Mouse (Mus musculus) midbrain, postnatal 0 days (tissue): ENCODE measurements at regions not wholly inside any gene's neighbourhood (a gene's known extent, or its start where the extent isn't known, plus 50 kb on each side); places are given as distances from the start of the nearest gene placed in this dataset.

Source experiments
- ATAC-seq: fragments of 200-750 bp; cut with Nextera tagmentation; 2 replicates; pipeline ENCODE4 v1.8.0; 2017; ENCODE audit warnings: moderate number of reproducible peaks, mild to moderate bottlenecking, moderate TSS enrichment, moderate library complexity; ENCODE audit not compliant: low FRiP score
- DNase-seq: peaks from one replicate; pipeline ENCODE4 v3.0.0-alpha.2; 2015; ENCODE audit warnings: low spot score
- H3K27ac ChIP-seq: fragments of 300-500 bp; sonication (generic); 2 replicates; pipeline ENCODE4 v1.5.1; 2014; ENCODE audit warnings: low read depth, mild to moderate bottlenecking, low read length, mixed read lengths
- H3K27me3 ChIP-seq: fragments of 300-500 bp; sonication (generic); 2 replicates; pipeline ENCODE4 v1.6.1; 2014; ENCODE audit warnings: low read length, control low read depth, mixed read lengths; ENCODE audit not compliant: insufficient read depth
- H3K36me3 ChIP-seq: fragments of 300-500 bp; sonication (generic); 2 replicates; pipeline ENCODE4 v1.6.1; 2014; ENCODE audit warnings: low read length, control low read depth, mixed read lengths; ENCODE audit not compliant: insufficient read depth
- H3K4me1 ChIP-seq: fragments of 300-500 bp; sonication (generic); 2 replicates; pipeline ENCODE4 v1.6.1; 2014; ENCODE audit warnings: mild to moderate bottlenecking, control low read depth, antibody characterized with exemption, low read length, mixed read lengths; ENCODE audit not compliant: insufficient read depth
- H3K4me2 ChIP-seq: fragments of 300-500 bp; sonication (generic); 2 replicates; pipeline ENCODE4 v1.6.1; 2014; ENCODE audit warnings: low read depth, mild to moderate bottlenecking, low read length, mixed read lengths; ENCODE audit not compliant: poor library complexity, severe bottlenecking
- H3K4me3 ChIP-seq: fragments of 300-500 bp; sonication (generic); 2 replicates; pipeline ENCODE4 v1.5.1; 2014; ENCODE audit warnings: low read depth, mild to moderate bottlenecking, low read length, moderate library complexity
- H3K9ac ChIP-seq: fragments of 300-500 bp; sonication (generic); replicated peaks from 2 replicates; pipeline ENCODE4 v1.6.1; 2014; ENCODE audit warnings: mild to moderate bottlenecking, low read length, moderate library complexity, mixed read lengths; ENCODE audit not compliant: poor library complexity, severe bottlenecking
- H3K9me3 ChIP-seq: fragments of 300-500 bp; sonication (generic); 2 replicates; pipeline ENCODE4 v1.6.1; 2016; ENCODE audit warnings: low read length, control low read depth
- CTCF ChIP-seq: IDR thresholded peaks from 2 replicates; pipeline ENCODE4 v1.5.1; 2016; ENCODE audit warnings: antibody characterized with exemption, mild to moderate bottlenecking
- WGBS: fragments of 180-500 bp; shearing (Covaris S2); extraction: QIAGEN DNeasy Blood & Tissue Kit; methylation state at CpG from one replicate; pipeline ENCODE4 v1.1.7; 2014; 5-methylcytosine and 5-hydroxymethylcytosine counted together

DNA sequence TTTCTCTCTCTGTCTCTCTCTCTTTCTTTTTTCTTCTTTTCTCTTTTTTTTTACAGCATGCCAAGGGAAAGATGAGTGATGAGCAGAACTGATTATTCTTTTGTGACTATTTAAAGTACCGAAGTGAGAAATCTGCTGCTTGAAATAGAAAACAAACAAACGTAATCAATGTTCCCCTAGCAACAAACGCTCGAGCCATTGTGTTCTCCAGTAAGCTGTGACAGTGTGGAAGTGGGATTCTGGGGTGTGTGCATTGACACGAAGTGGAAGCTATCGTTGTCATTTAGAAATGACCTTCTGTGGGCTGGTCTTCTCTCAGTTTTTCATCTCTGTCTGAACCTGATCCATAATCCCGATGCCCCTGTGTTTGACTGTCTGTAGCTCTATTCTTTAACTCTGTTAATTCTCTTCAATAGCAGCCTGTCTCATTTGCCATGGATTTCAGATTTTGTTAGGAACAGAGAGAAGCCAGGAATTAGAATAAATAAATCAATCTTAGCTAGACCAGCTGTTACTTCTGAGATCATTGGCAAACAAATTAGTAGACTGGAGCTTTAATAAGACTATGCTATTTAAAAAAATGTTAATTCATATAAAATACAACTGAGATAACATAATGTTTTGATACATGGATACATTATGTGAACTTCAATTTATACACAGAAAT lies 207.5 kb upstream of the Kcnj3 start:
- Histone ChIP-seq H3K9ac (no peak overlapping the region), H3K27me3 (no peaks in the 10 kb centered on the region), H3K4me2 (no peak overlapping the region), H3K4me1 (no peaks in the 10 kb centered on the region), H3K36me3 (no peaks in the 10 kb centered on the region), H3K4me3 (no peak overlapping the region), H3K9me3 (no peaks in the 10 kb centered on the region), H3K27ac (no peak overlapping the region)
- TF ChIP-seq CTCF = no peak
- WGBS = 33% methylated on average over 7 of the region's 7 CpGs
- DNase-seq (peak; percentile 23), ATAC-seq (no peak)

DNA sequence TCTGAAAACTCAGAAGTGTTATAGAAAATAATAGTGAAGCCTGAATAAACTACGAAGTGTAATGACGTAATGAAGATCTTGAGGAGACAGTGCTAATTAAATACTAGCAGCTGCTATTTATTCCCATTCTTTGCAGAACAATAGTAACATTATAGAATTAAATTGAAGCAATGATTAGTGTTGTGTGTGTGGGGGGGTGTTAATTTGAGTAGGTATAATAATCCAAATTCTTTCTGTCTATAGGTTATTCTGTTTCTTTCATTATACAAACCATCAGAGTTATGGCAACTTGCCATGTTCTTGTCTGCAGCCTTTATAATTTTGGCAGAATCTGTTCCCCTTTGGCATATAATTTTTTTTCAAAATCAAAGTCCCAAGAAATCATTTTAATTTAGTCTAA lies 203.9 kb upstream of the Kcnj3 start:
- H3K4me3 ChIP-seq = no peak overlapping the region
- H3K4me1 ChIP-seq = no peaks in the 10 kb centered on the region
- DNase-seq (no peak), ATAC-seq (no peak)
- H3K27ac ChIP-seq = no peak overlapping the region
- no peak overlapping the region for H3K4me2 ChIP-seq
- H3K9me3 ChIP-seq = no peaks in the 10 kb centered on the region
- no peaks in the 10 kb centered on the region for H3K27me3 ChIP-seq
- H3K9ac ChIP-seq = no peak overlapping the region
- WGBS = 81% methylated on average over 2 of the region's 2 CpGs
- no peak for TF ChIP-seq CTCF
- no peaks in the 10 kb centered on the region for H3K36me3 ChIP-seq

DNA sequence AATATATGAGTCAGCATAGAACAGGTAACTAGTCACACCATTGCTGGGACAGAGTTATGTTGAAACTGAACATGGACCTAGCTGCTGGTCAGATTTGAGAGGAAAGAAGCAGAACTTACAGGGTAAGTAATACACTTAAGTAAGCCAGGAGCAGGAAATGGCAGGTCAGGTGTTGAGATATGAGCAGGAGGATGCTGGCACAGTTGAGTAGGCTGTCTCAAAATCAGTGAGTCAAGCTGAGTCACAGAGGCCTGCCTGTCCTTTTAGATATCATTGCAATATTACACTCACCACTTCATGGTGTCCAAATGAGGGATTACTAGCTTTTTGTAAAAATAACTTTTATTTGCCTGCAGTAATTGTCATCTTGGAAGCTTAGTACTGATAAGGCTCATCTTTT lies 182.6 kb upstream of the Kcnj3 start:
- no peak overlapping the region for H3K27ac ChIP-seq

DNA sequence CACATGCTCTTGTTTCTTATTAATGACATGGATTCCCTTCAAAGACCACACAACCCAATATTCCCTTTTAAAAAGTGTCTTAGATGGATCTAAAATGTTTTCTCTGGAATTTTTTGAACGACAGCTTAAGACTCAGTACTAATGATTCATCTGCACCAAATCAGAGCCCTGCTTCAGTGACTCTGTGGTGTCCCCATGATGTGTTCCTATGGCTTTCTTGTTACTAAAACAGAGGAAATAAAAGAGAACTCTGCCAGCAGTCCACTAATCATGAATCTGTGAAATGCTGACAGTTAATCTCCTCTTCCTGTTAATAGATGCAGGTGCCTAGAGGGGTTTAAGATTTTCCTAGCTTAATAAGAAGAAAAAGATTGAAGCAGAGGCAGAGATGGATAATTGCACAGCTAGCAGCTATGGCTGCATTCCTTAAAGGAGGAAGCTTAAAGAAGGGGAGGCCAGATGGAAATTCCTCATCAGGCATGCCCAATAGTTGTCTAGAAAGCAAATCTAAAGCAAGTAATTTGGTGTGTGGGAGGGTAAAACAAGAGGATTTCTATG lies 173.0 kb upstream of the Kcnj3 start:
- H3K4me3 ChIP-seq = no peak overlapping the region
- H3K9me3 ChIP-seq = no peaks in the 10 kb centered on the region
- H3K4me2 ChIP-seq = no peak overlapping the region
- no peaks in the 10 kb centered on the region for H3K4me1 ChIP-seq
- no peak overlapping the region for H3K9ac ChIP-seq
- ATAC-seq (no peak), DNase-seq (peak; percentile 5)
- TF ChIP-seq CTCF = no peak
- no peaks in the 10 kb centered on the region for H3K27me3 ChIP-seq
- peak overlapping the region; percentile 43; the same call in 1 of the 2 replicates for H3K27ac ChIP-seq
- no peaks in the 10 kb centered on the region for H3K36me3 ChIP-seq
- WGBS = 28% methylated on average over 1 of the region's 1 CpGs

More for the DNA sequence above, 182.6 kb upstream of the Kcnj3 start:
- TF ChIP-seq CTCF = no peak
- no peaks in the 10 kb centered on the region for H3K36me3 ChIP-seq
- H3K4me1 ChIP-seq = no peaks in the 10 kb centered on the region
- DNase-seq = no peak
- H3K9ac ChIP-seq = no peak overlapping the region
- H3K4me2 ChIP-seq = no peak overlapping the region
- no peaks in the 10 kb centered on the region for H3K9me3 ChIP-seq
- no peak overlapping the region for H3K4me3 ChIP-seq
- H3K27me3 ChIP-seq = no peaks in the 10 kb centered on the region
- ATAC-seq = no peak

DNA sequence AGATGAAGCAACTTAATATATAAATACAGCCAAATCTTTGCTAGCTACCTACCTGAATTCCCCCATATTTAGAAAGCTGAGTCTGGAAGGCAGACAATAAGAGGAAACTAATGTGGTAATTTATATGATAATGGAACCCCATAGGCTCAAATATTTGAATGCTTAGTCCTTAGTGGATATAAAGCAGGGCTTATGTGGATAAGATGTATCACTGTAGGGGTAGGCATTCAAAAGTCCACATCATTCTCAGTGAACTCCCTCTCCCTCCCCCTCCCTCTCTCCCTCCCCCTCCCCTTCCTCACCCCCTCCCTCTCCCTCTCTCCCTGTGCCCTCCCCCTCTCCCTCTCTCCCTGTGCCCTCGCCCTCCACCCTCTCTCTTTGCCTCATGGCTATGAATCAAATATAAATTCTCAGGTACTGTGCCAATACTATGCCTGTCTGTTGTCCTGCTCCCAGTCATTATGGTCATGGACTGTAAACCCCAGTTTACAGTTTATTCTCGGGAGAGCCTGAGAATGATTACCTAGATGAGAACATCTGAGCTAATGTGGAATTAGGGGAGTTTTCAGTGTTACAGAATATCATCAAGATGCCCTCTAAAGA lies 171.8 kb upstream of the Kcnj3 start:
- 75% methylated on average over 1 of the region's 2 CpGs for WGBS
- no peak overlapping the region for H3K9ac ChIP-seq
- DNase-seq = no peak

DNA sequence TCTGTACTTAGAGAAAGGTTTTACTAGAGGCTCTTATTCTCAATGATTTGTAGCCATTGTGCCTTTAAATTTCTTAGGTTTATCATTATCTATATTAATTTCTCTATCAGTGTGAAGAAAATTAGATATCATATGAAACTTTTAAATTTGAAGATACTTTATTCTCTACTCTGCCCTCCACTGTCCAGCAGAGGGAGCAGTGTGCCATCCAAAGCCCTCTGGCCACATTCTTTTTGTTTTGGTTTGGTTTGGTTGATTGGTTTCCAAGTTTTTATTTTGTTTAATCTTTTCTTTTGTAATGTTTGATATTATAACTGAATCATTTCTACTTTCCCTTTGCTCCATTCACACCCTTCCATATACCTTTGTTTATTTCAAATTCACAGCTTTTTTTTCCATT lies 129.4 kb upstream of the Kcnj3 start:
- Histone ChIP-seq H3K4me1 (no peaks in the 10 kb centered on the region), H3K9ac (no peak overlapping the region), H3K4me2 (no peak overlapping the region), H3K36me3 (no peaks in the 10 kb centered on the region), H3K27ac (no peak overlapping the region), H3K9me3 (no peaks in the 10 kb centered on the region), H3K4me3 (no peak overlapping the region), H3K27me3 (no peaks in the 10 kb centered on the region)
- no peak for ATAC-seq
- peak; percentile 69 for TF ChIP-seq CTCF
- peak; percentile 26 for DNase-seq

More for the DNA sequence above, 171.8 kb upstream of the Kcnj3 start:
- H3K4me3 ChIP-seq = no peak overlapping the region
- no peak for TF ChIP-seq CTCF
- no peaks in the 10 kb centered on the region for H3K9me3 ChIP-seq
- H3K27ac ChIP-seq = no peak overlapping the region
- no peak for ATAC-seq
- H3K27me3 ChIP-seq = no peaks in the 10 kb centered on the region
- no peaks in the 10 kb centered on the region for H3K36me3 ChIP-seq
- no peak overlapping the region for H3K4me2 ChIP-seq
- H3K4me1 ChIP-seq = no peaks in the 10 kb centered on the region
